Mouse (Mus musculus) CH12.LX (cell line): ENCODE results near the gene Vhl.

Experiments used
- CHD2 ChIP-seq: IDR thresholded peaks from 2 replicates; pipeline ENCODE4 v1.6.1; 2011; ENCODE audit warnings: low read length, improper control_type of control experiment
- CTCF ChIP-seq, 2 experiments: IDR thresholded peaks in 1 of 2; conservative IDR thresholded peaks in 1 of 2; 2 replicates each; pipeline ENCODE4 v1.5.1; 2011 to 2012; ENCODE audit warnings: low read depth in 2 of 2, low read length in 2 of 2, improper control_type of control experiment in 1 of 2, inconsistent platforms in 1 of 2, mild to moderate bottlenecking in 1 of 2, moderate library complexity in 1 of 2
- EP300 ChIP-seq: IDR thresholded peaks from 2 replicates; pipeline ENCODE4 v1.6.1; 2011; ENCODE audit warnings: low read length, improper control_type of control experiment
- GABPA ChIP-seq: IDR thresholded peaks from 2 replicates; pipeline ENCODE4 v1.6.1; 2012; ENCODE audit warnings: low read depth, low read length, improper control_type of control experiment, inconsistent platforms; ENCODE audit not compliant: insufficient replicate concordance
- KAT2A ChIP-seq: IDR thresholded peaks from 2 replicates; pipeline ENCODE4 v1.6.1; 2012; ENCODE audit warnings: low read length, improper control_type of control experiment, inconsistent platforms; ENCODE audit not compliant: insufficient replicate concordance
- MAFK ChIP-seq: IDR thresholded peaks from 2 replicates; pipeline ENCODE4 v1.6.1; 2011; ENCODE audit warnings: low read length, improper control_type of control experiment; ENCODE audit not compliant: insufficient replicate concordance
- MEF2A ChIP-seq: IDR thresholded peaks from 2 replicates; pipeline ENCODE4 v1.6.1; 2014; ENCODE audit warnings: low read depth, mild to moderate bottlenecking, inconsistent platforms, low read length, improper control_type of control experiment, borderline replicate concordance
- POLR2A ChIP-seq: IDR thresholded peaks from 2 replicates; pipeline ENCODE4 v1.6.1; 2011; ENCODE audit warnings: low read depth, mild to moderate bottlenecking, improper control_type of control experiment, low read length
- POLR2AphosphoS2 ChIP-seq: IDR thresholded peaks from 2 replicates; pipeline ENCODE4 v1.6.1; 2011; ENCODE audit warnings: low read depth, low read length, improper control_type of control experiment
- RCOR1 ChIP-seq: conservative IDR thresholded peaks from 2 replicates; pipeline ENCODE4 v1.6.1; 2012; ENCODE audit warnings: low read depth, mild to moderate bottlenecking, inconsistent platforms, low read length, improper control_type of control experiment
- TBP ChIP-seq: conservative IDR thresholded peaks from 2 replicates; pipeline ENCODE4 v1.6.1; 2011; ENCODE audit warnings: low read depth, low read length, improper control_type of control experiment
- UBTF ChIP-seq: IDR thresholded peaks from 2 replicates; pipeline ENCODE4 v1.6.1; 2012; ENCODE audit warnings: low read depth, mild to moderate bottlenecking, inconsistent platforms, low read length, improper control_type of control experiment, moderate library complexity
- ZKSCAN1 ChIP-seq: IDR thresholded peaks from 2 replicates; pipeline ENCODE4 v1.6.1; 2012; ENCODE audit warnings: low read depth, inconsistent platforms, low read length, improper control_type of control experiment, borderline replicate concordance

DNA sequence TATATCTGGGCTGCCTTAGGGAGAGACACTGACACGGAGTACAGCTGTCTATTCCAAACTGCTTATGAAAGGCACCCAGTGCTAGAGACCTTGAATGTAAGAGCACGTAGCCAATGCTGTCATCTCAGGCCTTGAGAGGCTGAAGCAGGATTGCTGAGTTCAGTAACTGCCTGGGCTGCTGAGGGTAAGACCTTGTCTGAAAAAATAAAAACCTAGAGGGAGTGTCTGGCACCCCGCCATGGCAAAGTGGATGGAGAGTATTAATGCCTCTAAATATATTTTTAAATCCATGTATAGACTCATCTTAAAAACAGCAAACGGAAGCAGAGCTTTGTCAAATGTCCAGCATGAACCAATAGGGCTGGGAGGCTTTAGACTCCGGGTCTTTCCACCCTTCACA lies 23.9 kb upstream of the Vhl start:
- TF ChIP-seq EP300 (no peak), UBTF (no peak), CHD2 (no peak), CTCF (conservative IDR thresholded peaks at IDR 0.05 in 1 of 2, IDR thresholded peaks at IDR 0.05 in 1 of 2; ENCODE audit: low read depth in 2 of 2, low read length in 2 of 2) (no peak), POLR2A (no peak), GABPA (no peak), TBP (no peak), POLR2AphosphoS2 (no peak), MEF2A (no peak), RCOR1 (no peak), ZKSCAN1 (no peak), KAT2A (no peak), MAFK (no peak)
